Mouse (Mus musculus) small intestine, adult 10 weeks (tissue): ENCODE measurements around the gene Sv2b. TPM values are rescaled to one million over a fixed set of nuclear protein-coding genes. Genes with fewer than 3 reads are reported as not detected.

Experiments used
- polyA plus RNA-seq: library from polyadenylated mRNA; stranded (reverse); fragments of 350-450 nt; fragmentation: Illumina TruSeq; extraction: RNeasy Lipid Tissue Mini Kit (QIAGEN cat#74804); gene quantifications from one replicate; pipeline ENCODE4 v1.2.3, GENCODE M21; 2014; ENCODE audit warnings: low replicate concordance

Gene Sv2b
- 0.41 TPM for polyA plus RNA-seq

DNA sequence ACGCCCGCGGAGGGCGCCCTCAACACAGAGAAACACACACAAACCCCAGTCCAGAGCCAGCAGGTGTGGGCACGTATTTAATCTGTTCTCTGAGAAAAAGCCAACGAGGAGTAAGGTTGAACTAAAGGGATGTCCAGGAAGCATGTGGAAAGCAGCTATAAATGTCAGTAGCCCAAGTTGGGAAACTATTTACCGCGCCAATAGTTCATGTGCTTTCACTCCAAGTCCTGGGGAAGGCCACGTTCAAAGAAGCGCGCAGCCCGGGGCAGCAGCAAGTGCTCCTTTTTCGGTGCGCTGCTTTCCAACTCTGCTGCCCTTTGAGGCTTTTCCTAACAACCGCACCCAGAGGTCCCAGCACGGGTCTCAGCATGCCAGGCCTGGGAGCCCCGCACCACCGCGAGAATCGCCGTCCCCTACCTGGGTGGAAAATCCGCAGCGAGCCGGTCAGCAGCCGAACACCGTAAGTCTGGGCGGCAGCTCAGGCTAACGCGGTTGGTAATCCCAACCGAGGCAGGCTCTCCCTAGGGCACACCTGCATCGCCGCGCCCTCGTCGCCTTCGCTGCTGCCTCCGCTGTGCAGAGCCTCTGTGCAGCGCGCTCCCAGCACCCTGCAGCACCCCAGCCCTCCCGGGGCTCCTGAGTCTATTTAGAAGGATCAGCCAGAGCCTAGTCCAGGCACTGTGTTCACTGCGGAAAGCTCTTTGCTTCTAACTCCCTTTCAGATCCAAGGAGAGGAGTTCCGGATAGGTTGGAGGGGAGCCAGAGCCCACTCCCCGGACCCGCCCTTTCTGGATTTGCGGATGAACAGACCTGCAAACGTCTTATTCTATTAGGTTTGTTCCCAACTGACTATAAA is at the start of gene Sv2b:
Gene Sv2b, minus strand, starts transcription at position 806 of the 856 bp plus-strand sequence.

Other genes with a start within 250 kb of the Sv2b start
- gene Akap13, start 146.3 kb upstream of the Sv2b start, polyA plus RNA-seq = 19.9 TPM